Mouse (Mus musculus) layer of hippocampus, adult 8-10 months (tissue): ENCODE data around the gene Klhl7. TPM values are rescaled to one million over a fixed set of nuclear protein-coding genes. Genes with fewer than 3 reads are reported as not detected.

Source experiments
- DNase-seq, 2 experiments: peaks; one replicate each; pipeline ENCODE4 v3.0.0; 2022; ENCODE audit warnings: low spot score in 2 of 2
- total RNA-seq, 4 experiments: library from RNA; stranded (reverse); gene quantifications; 2 replicates each; pipeline ENCODE4 v1.2.4; 2022

The Klhl7 gene
- total RNA-seq: 10 to 100 TPM; 82.7 to 95.7 (median 93.3) TPM

GRCm38 (mm10) chr5:24100106-24100809 is at the start of gene Klhl7:
Klhl7 (plus strand) TSS chr5:24100605.
- peak; percentile 80 to 84 for DNase-seq

- DNase-seq: no peak
Observed at GRCm38 (mm10) chr5:24051755-24052675, 48.4 kb upstream of the Klhl7 start.

GRCm38 (mm10) chr5:24053245-24054190 is 46.9 kb upstream of the Klhl7 start:
- DNase-seq: no peak

- no peak for DNase-seq
Observed at GRCm38 (mm10) chr5:24054382-24054781, 46.0 kb upstream of the Klhl7 start.

GRCm38 (mm10) chr5:24056865-24057264 is 43.5 kb upstream of the Klhl7 start:
- no peak for DNase-seq

- DNase-seq: no peak
Observed at GRCm38 (mm10) chr5:24057592-24057991, 42.8 kb upstream of the Klhl7 start.

GRCm38 (mm10) chr5:24060949-24061348 is 39.5 kb upstream of the Klhl7 start:
- no peak for DNase-seq

GRCm38 (mm10) chr5:24063034-24063433 is 37.4 kb upstream of the Klhl7 start:
- DNase-seq: no peak

GRCm38 (mm10) chr5:24063545-24063944 is 36.9 kb upstream of the Klhl7 start:
- no peak for DNase-seq

GRCm38 (mm10) chr5:24068955-24069354 is 31.4 kb upstream of the Klhl7 start:
- DNase-seq: no peak

- DNase-seq: no peak
Observed at GRCm38 (mm10) chr5:24072031-24072430, 28.4 kb upstream of the Klhl7 start.

GRCm38 (mm10) chr5:24076986-24077718 is 23.3 kb upstream of the Klhl7 start:
- peak; percentile 56 to 75 for DNase-seq

GRCm38 (mm10) chr5:24077739-24078306 is 22.6 kb upstream of the Klhl7 start:
- no peak for DNase-seq

GRCm38 (mm10) chr5:24078420-24079179 is 21.8 kb upstream of the Klhl7 start:
- no peak for DNase-seq

GRCm38 (mm10) chr5:24080826-24081225 is 19.6 kb upstream of the Klhl7 start:
- no peak for DNase-seq

GRCm38 (mm10) chr5:24084835-24085234 is 15.6 kb upstream of the Klhl7 start:
- DNase-seq: no peak

- DNase-seq: no peak
Observed at GRCm38 (mm10) chr5:24086241-24086640, 14.2 kb upstream of the Klhl7 start.

GRCm38 (mm10) chr5:24086865-24087264 is 13.5 kb upstream of the Klhl7 start:
- DNase-seq: no peak

GRCm38 (mm10) chr5:24088451-24088850 is 12.0 kb upstream of the Klhl7 start:
- no peak for DNase-seq
